Mouse (Mus musculus): ENCODE measurements at regions not wholly inside any gene's neighbourhood (a gene's known extent, or its start where the extent isn't known, plus 50 kb on each side); places are given as distances from the start of the nearest gene placed in this dataset.

GRCm38 (mm10) chr11:56308383-56309105 lies 267.7 kb upstream of the Nmur2 start:
- no peaks in the 10 kb centered on the region for H3K27me3 ChIP-seq (replicated peaks; ENCODE audit: control insufficient read depth, insufficient read depth, low read length)
- no peaks in the 10 kb centered on the region for H3K36me3 ChIP-seq (ENCODE audit: control insufficient read depth, insufficient read depth)
- H3K9me3 ChIP-seq (ENCODE audit: control insufficient read depth), result no peaks in the 10 kb centered on the region
- H3K4me1 ChIP-seq (replicated peaks; ENCODE audit: control insufficient read depth, insufficient read depth, low read length), result no peaks in the 10 kb centered on the region
- H3K9ac ChIP-seq (ENCODE audit: low read depth, low read length), result no peak overlapping the region
- no peak for TF ChIP-seq CTCF (IDR thresholded peaks at IDR 0.05; ENCODE audit: low read depth)
- WGBS, result 93% methylated on average over 5 of the region's 5 CpGs
- no peak overlapping the region for H3K27ac ChIP-seq (ENCODE audit: low read depth, low read length)
- no peak overlapping the region for H3K4me3 ChIP-seq (ENCODE audit: low read depth, low read length)
- no peak overlapping the region for H3K4me2 ChIP-seq (replicated peaks; ENCODE audit: low read depth)
- no peak for ATAC-seq

GRCm38 (mm10) chr11:56307051-56307450 lies 266.2 kb upstream of the Nmur2 start:
- Histone ChIP-seq H3K4me3 (ENCODE audit: low read depth, low read length) (no peak overlapping the region), H3K27me3 (replicated peaks; ENCODE audit: control insufficient read depth, insufficient read depth, low read length) (no peaks in the 10 kb centered on the region), H3K36me3 (ENCODE audit: control insufficient read depth, insufficient read depth) (no peaks in the 10 kb centered on the region), H3K4me2 (replicated peaks; ENCODE audit: low read depth) (no peak overlapping the region), H3K9me3 (ENCODE audit: control insufficient read depth) (no peaks in the 10 kb centered on the region), H3K27ac (ENCODE audit: low read depth, low read length) (no peak overlapping the region), H3K9ac (ENCODE audit: low read depth, low read length) (no peak overlapping the region), H3K4me1 (replicated peaks; ENCODE audit: control insufficient read depth, insufficient read depth, low read length) (no peaks in the 10 kb centered on the region)
- WGBS, result 17% methylated on average over 3 of the region's 3 CpGs
- ATAC-seq, result no peak
- TF ChIP-seq CTCF (IDR thresholded peaks at IDR 0.05; ENCODE audit: low read depth), result peak; percentile 50

DNA sequence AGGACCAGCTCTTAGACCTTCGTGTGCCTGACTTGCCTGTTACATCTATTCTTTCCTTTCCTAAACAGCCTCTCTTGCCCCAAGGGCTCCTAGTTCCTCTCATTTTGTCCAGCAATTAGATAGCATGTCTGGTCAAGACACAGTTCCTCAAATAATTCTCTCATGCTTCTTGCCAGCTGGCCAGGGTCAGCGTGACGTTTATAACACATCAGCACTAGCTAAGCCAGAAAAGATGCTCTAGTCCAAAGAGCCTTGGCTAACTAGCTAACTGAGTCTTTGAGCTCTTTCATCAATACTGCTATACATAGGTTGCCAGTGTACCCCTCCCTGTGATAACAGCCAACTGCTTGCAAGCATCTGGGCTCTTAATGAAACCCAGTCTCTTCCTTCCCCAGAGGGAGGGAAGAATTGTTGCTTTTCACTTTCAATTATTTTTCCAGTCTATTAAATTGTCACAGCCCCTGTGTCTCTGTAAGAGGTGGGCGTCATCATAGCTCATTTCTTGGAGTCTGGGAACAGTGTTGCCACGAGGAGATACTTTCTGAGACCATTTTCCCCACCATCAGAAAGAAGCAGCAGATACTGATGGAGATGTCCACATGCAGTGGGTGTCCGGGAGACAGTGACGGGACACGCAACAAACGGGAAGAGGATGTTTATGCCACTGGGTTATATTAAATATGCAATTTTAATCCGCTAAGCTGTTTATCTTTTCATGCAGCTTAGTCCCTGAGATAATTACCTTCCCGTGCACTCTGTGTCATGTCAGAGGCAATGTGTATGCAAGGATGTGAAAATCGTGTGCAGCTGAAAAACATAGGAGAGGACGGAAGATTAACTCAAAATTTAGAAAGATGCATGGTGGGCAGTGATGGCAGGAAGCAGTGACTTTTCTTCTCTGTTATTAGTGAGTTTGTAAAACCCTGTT lies 250.1 kb upstream of the Nmur2 start:
- Histone ChIP-seq H3K36me3 (ENCODE audit: control insufficient read depth, insufficient read depth) (no peaks in the 10 kb centered on the region), H3K27ac (ENCODE audit: low read depth, low read length) (no peak overlapping the region)

GRCm38 (mm10) chr11:56285575-56286260 lies 244.9 kb upstream of the Nmur2 start:
- Histone ChIP-seq H3K27me3 (replicated peaks; ENCODE audit: control insufficient read depth, insufficient read depth, low read length) (no peaks in the 10 kb centered on the region), H3K27ac (ENCODE audit: low read depth, low read length) (no peak overlapping the region), H3K9ac (ENCODE audit: low read depth, low read length) (no peak overlapping the region), H3K4me2 (replicated peaks; ENCODE audit: low read depth) (no peak overlapping the region), H3K4me1 (replicated peaks; ENCODE audit: control insufficient read depth, insufficient read depth, low read length) (no peaks in the 10 kb centered on the region), H3K36me3 (ENCODE audit: control insufficient read depth, insufficient read depth) (no peaks in the 10 kb centered on the region), H3K9me3 (ENCODE audit: control insufficient read depth) (no peaks in the 10 kb centered on the region), H3K4me3 (ENCODE audit: low read depth, low read length) (no peak overlapping the region)
- 79% methylated on average over 2 of the region's 2 CpGs for WGBS
- no peak for TF ChIP-seq CTCF (IDR thresholded peaks at IDR 0.05; ENCODE audit: low read depth)
- ATAC-seq, result no peak

More for the DNA sequence above, 250.1 kb upstream of the Nmur2 start:
- Histone ChIP-seq H3K4me1 (replicated peaks; ENCODE audit: control insufficient read depth, insufficient read depth, low read length) (no peaks in the 10 kb centered on the region), H3K4me2 (replicated peaks; ENCODE audit: low read depth) (no peak overlapping the region), H3K9ac (ENCODE audit: low read depth, low read length) (no peak overlapping the region), H3K4me3 (ENCODE audit: low read depth, low read length) (no peak overlapping the region), H3K9me3 (ENCODE audit: control insufficient read depth) (no peaks in the 10 kb centered on the region), H3K27me3 (replicated peaks; ENCODE audit: control insufficient read depth, insufficient read depth, low read length) (no peaks in the 10 kb centered on the region)
- TF ChIP-seq CTCF (IDR thresholded peaks at IDR 0.05; ENCODE audit: low read depth), result no peak
- WGBS, result 68% methylated on average over 13 of the region's 13 CpGs
- ATAC-seq, result no peak

DNA sequence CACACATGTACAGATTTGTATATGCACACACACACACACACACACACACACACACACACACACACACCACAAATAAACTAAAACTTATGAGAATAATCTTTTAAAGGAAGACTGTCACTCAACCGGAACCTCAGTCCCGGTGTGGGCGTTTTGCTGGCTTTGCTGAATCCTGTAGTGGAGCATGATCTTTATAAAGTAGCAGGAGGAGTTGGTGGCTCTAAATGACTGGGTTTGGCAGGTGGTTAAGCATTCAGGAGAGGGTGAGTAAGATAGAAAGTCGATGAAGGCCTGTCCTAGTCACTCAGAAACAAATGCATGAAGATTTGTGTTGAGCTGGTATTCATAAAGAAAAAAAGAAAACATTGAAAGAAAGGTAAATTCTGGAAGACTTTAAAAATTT lies 240.4 kb upstream of the Nmur2 start:
- Histone ChIP-seq H3K4me2 (replicated peaks; ENCODE audit: low read depth) (no peak overlapping the region), H3K27me3 (replicated peaks; ENCODE audit: control insufficient read depth, insufficient read depth, low read length) (no peaks in the 10 kb centered on the region), H3K4me1 (replicated peaks; ENCODE audit: control insufficient read depth, insufficient read depth, low read length) (no peaks in the 10 kb centered on the region), H3K9ac (ENCODE audit: low read depth, low read length) (no peak overlapping the region), H3K36me3 (ENCODE audit: control insufficient read depth, insufficient read depth) (no peaks in the 10 kb centered on the region), H3K4me3 (ENCODE audit: low read depth, low read length) (no peak overlapping the region), H3K9me3 (ENCODE audit: control insufficient read depth) (no peaks in the 10 kb centered on the region), H3K27ac (ENCODE audit: low read depth, low read length) (no peak overlapping the region)
- 81% methylated on average over 4 of the region's 4 CpGs for WGBS
- no peak for TF ChIP-seq CTCF (IDR thresholded peaks at IDR 0.05; ENCODE audit: low read depth)
- no peak for ATAC-seq

- Histone ChIP-seq H3K36me3 (ENCODE audit: control insufficient read depth, insufficient read depth) (no peaks in the 10 kb centered on the region), H3K27me3 (replicated peaks; ENCODE audit: control insufficient read depth, insufficient read depth, low read length) (no peaks in the 10 kb centered on the region), H3K9ac (ENCODE audit: low read depth, low read length) (no peak overlapping the region), H3K4me3 (ENCODE audit: low read depth, low read length) (no peak overlapping the region), H3K9me3 (ENCODE audit: control insufficient read depth) (no peaks in the 10 kb centered on the region), H3K4me1 (replicated peaks; ENCODE audit: control insufficient read depth, insufficient read depth, low read length) (no peaks in the 10 kb centered on the region), H3K4me2 (replicated peaks; ENCODE audit: low read depth) (no peak overlapping the region), H3K27ac (ENCODE audit: low read depth, low read length) (no peak overlapping the region)
- no peak for ATAC-seq
- WGBS, result 53% methylated on average over 2 of the region's 2 CpGs
- no peak for TF ChIP-seq CTCF (IDR thresholded peaks at IDR 0.05; ENCODE audit: low read depth)
These were observed 239.4 kb upstream of the Nmur2 start for GRCm38 (mm10) chr11:56280216-56280615.

Measured in intestine, postnatal 0 days (tissue).